20 mouse cellular contexts compared by ENCODE assay signal in genomic region chr2:127983301-127983700, GRCm38 (mm10).
"Had no signal": no experiment of that assay in that cellular context is flagged by ENCODE, and none has a peak within 500 bp of the region (broad histone marks: within the 10 kb centered on the region; RNA-seq: fewer than 3 reads in every experiment).

No protein-coding gene starts in this region.

- H3K36me3 ChIP-seq: limb, embryonic 12.5 days; limb, embryonic 15.5 days; midbrain, embryonic 12.5 days; midbrain, embryonic 15.5 days; neural tube, embryonic 12.5 days; neural tube, embryonic 15.5 days had no signal

- H3K27me3 ChIP-seq: limb, embryonic 12.5 days; limb, embryonic 15.5 days; midbrain, embryonic 12.5 days; midbrain, embryonic 15.5 days; neural tube, embryonic 12.5 days; neural tube, embryonic 15.5 days had no signal

- H3K9me3 ChIP-seq: limb, embryonic 12.5 days; limb, embryonic 15.5 days; midbrain, embryonic 12.5 days; midbrain, embryonic 15.5 days; neural tube, embryonic 12.5 days; neural tube, embryonic 15.5 days had no signal

- H3K9ac ChIP-seq: limb, embryonic 12.5 days; limb, embryonic 15.5 days; liver, embryonic 14.5 days; liver, postnatal 0 days; lung, embryonic 14.5 days; midbrain, embryonic 12.5 days; midbrain, embryonic 15.5 days; neural tube, embryonic 12.5 days; neural tube, embryonic 15.5 days had no signal

- H3K4me1 ChIP-seq: limb, embryonic 12.5 days; limb, embryonic 15.5 days; midbrain, embryonic 12.5 days; midbrain, embryonic 15.5 days; neural tube, embryonic 12.5 days; neural tube, embryonic 15.5 days had no signal

- H3K4me3 ChIP-seq: limb, embryonic 12.5 days; limb, embryonic 15.5 days; midbrain, embryonic 12.5 days; midbrain, embryonic 15.5 days; neural tube, embryonic 12.5 days; neural tube, embryonic 15.5 days had no signal

- H3K27ac ChIP-seq: limb, embryonic 12.5 days; limb, embryonic 15.5 days; liver, embryonic 14.5 days; macrophage; midbrain, embryonic 12.5 days; midbrain, embryonic 15.5 days; neural tube, embryonic 12.5 days; neural tube, embryonic 15.5 days; stomach, postnatal 0 days had no signal

- DNase-seq: kidney, postnatal 14 days; kidney, postnatal 4 days; left cerebral cortex, postnatal 4 days; right cerebral cortex, adult 18-20 months; right cerebral cortex, postnatal 14 days; right cerebral cortex, postnatal 4 days; thymus, adult 2 months; thymus, postnatal 14 days; thymus, postnatal 4 days had no signal
